Mouse (Mus musculus) 3134 (cell line): ENCODE results near the gene Ccdc146.
A peak's percentile ranks its signal among the peaks of the same experiment; 100 is the strongest.

Experiments
- DNase-seq: peaks from one replicate; pipeline ENCODE4 v3.0.0-alpha.2; 2011; ENCODE audit warnings: low spot score; ENCODE audit not compliant: insufficient read length; ENCODE audit errors: extremely low read depth

The Ccdc146 gene

DNA sequence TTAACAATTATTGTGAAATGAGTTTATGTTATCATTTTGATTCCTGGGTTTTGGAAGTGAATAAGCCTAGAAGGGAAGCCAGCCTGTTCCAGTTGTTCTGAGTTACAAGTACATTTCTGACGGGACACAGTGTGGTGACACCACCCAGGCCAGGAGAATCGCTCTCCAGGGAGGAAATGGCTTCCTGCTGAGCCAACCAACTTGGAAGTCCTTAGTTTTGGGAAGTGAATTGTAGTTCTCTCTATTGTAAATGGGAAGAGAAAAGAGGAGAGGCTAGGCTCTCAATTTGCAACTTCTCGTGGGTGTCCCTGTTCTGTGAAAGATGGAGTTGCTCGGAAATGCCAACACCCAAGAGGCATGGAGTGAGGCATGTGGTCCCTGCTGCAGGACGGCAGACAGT, 155.0 kb downstream of the Ccdc146 start:
- DNase-seq, result no peak

DNA sequence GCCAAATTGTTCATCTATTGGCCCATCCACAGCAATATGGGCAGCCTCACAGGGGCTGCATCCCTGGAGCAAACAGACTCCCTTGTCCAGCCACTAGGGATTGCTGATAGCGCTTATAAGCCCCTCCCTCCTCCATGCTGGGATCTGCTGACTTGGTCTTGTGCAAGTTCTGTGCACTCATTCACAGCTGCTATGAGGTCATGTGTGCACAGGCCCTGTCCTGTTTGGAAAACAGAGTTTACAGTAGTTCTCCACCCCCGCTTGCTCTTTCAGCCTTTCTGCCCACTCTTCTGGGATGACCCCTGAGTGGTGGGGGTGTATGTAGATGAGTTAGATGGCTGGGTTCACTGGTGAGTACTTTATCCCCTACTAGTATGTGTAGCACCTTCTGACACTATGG, 157.4 kb downstream of the Ccdc146 start:
- no peak for DNase-seq

DNA sequence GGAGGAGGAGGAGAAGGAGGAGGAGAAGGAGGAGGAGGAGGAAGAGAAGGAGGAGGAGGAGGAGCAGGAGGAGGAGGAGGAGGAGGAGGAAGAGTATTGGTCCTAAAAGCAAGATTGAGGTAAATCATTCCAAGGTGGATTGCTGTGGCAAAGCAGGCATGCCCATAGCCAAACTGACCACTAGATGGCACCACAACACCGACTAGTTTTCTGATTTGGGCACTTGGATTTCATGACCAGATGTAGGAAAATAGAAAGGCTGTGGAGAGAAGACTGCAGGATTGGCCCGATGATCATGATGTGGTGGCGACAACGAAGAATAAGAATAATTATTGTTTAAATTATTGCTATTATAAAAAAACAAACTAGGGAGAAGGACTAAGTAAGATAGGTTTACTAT, 159.4 kb downstream of the Ccdc146 start:
- no peak for DNase-seq

DNA sequence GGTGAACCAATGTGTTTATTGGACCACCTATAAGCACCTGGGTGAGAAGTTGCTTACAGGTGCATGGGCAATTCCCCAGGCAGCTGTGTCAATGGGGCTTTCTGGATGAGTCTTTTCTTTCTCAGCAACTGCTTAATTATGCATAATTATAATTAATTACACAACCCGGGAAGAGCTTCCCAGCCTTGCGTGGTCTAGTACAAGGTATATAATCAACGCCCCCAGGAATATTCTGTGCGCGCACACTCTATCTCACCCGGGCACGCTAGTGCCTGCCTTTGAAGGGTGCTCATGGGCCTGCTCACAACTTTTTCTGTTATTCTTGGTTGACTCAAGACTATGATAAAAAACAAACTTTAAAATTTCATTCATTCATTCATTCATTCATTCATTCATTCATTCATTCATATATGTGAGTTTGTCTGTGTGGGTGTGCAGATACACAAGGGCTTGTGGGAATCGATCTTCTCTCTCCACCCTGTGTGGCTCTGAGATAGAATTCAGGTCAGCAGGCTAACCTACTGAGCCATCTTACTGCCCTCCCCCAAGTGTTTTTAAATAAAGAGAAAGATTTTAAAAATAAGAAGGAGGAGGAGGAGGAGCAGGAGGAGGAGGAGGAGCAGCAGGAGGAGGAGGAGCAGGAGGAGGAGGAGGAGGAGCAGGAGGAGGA, 160.0 kb downstream of the Ccdc146 start:
- DNase-seq, result no peak

DNA sequence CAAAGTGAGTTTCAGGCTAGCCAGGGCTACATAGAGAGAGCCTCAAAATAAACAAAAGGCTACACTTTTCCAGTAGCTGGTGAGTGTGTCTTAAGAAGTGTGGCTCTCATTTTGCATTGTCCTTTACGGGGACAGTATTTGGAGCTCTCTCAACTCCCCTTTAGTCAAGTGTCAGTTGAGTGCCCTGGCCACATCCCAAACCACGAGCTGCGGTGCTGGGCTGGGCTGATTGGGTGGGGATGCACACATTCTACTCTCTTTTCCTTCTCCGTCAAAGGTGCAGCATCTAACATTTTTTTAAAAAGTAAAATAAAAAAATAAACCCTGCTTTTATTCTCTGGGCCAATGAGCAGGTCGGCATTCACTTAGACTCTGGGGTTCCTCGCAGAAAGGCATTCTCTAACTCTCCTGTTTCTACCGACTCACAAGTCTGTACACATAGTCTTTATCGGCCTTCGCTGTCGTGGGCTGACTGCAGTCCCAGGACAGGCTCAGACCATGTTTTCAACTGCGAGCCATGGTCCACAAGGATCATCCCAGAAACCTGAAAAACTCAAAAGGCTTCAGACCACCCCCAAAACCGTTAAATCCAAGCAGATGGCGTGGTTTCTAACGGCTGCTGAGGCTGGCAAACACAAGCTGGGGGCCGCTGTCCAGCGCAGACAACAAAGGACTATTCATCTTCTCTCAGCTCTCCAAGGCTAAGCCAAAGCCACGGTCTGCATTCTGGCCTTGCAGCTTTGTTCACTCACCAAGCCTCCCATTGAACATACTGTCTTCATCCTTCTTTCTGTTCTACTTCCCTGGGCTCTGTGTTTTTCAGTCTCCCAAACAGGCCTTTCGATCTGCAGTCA, 161.0 kb downstream of the Ccdc146 start:
- peak; percentile 19 for DNase-seq

DNA sequence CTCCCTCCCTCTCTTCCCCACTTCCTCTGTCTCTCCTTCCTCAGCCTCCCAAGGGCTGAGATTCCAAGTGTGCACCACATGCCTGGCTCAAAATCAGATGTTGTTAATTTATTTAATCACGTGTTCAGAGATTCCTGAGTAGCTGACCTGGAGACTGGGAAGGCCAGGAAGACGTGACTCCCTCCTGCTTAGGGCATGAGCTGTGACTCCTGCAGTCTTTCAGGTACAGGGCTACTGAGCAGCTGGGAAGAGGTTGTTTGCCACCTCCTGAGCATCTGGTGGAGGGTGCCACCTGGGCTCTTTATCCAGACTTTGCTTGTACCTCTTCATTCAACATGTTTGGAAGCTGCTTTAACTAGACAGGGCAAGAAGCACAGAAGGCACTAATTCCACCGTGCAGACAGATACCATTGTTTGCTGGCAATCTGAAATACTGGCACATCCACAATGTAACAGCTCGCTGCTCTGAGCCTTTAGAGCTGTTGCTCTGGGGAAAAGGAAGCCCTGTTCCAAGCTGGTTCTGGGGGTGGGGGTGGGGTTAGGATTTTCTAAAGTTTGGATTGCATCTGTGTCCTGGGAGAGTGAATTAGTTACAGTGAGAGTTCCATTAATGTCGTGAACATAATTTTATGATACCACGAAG, 163.2 kb downstream of the Ccdc146 start:
- peak; percentile 21 for DNase-seq

DNA sequence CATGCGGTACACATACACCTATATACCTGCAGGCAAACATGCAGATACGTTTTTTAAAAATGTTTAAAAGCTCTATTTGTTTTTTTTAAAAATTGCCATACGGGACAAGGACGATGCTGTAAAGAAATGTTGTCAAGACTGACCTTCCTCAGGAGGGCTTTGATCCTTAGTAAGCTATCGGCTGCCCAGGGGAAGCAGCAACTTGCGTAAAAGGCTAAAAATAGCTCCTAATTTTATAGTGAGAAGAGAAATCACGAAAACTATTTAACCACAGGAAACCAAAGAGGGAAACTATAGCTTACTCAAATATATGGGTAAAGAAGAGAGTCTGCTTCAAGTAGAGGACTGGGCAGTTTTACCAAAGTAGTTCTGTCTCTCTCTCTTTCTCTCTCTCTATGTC, 163.7 kb downstream of the Ccdc146 start:
- DNase-seq, result no peak

DNA sequence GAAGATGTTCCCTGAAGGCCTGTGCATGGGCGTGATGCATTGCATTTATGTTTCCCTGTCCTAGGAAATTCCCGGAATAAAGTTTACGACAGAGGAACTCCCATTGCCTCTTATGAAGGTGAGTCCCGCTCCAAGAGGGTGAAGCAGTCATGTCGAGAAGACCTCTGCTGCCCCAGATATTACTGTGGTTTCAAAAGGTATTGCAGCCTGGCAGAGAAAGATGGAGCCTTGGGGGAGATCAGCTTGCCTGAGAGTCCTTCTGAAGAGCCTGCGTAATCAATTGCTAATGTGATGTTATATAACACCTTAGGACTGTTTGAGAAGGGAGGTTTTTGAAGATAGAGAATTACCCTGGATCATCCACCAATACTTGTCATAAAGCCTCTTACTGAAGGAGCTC, 166.7 kb downstream of the Ccdc146 start:
- DNase-seq, result no peak

DNA sequence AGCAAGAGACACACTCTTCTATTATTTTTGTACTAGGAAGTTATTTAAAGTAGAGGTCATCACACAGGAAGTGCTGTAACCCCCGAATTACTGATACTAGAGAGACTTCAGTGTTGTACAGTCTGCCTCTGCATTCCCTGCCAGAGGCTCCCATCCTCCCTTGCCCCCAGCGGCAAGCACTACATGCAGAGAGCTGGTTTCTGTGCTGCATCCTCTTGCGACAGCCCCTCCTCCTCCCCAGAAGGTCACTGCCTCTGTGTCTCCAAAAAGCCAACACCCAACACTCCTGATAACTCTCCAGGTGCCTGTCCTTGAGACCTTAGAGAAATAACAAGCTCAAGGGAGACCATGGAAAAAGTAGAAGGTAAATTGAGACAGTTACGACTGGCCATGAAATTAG, 167.4 kb downstream of the Ccdc146 start:
- DNase-seq, result no peak

DNA sequence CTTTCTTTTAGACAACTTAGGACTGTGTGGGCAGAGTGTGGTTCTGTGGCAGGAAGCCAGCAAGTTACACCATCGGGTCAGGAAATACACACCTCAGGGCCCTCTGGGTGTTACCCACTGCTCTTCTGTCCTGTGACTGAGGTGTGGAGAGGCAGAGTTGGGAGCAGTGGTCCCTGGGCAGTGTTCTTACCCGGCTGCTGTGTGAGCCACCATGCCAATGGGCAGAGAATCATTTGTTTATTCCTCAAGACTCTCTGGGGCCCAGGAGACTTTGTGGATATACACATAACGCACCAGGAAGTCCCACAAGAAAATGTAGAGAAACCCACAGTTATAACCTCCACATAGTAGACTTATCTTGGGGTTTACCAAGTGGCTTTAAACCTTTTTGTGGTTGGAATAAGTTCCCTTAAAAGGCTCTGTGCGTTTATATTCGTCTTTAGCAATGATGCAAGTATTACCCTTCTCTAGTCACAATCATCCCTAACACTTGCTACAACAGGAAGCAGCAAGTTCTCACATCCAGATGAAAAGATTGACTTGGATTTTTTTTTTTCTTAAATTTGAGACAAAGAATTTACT, 168.8 kb downstream of the Ccdc146 start:
- DNase-seq, result no peak

DNA sequence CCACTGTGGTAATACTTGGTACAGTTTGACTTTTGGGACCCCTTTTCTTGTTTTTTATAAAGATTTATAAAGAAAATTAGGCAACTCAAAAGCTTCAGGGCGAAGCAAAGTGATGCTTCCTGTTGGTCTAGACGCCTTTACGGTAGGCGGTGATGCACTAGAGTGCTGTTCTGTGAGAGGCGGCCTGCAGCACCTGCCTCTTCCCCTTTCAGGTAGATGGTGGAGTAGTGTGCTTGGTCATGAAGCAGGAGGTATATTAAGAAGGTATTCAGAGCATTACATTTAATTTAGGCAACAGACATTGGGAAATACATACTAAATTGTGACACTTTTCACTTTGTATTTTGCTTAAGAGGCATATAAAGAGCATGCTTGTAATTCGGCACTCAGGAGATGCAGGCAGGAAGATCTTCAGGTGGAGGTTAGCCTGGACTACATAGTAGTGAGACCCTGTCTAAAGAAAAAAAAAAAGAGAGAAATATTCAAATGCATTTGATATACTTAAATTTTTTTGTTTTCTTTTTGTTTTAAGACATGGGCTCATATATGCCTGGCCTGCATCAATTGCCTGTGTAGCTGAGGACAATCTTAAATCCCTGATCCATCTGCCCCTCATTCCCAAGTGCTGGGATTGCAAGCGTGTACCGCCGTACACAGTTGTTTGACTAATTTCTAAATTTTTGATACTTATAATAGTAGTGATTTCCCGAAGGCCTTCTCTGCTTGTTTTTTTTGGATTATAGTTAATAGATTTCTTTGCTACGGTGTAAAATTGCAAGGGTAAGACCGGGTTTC, 169.5 kb downstream of the Ccdc146 start:
- DNase-seq, result no peak

DNA sequence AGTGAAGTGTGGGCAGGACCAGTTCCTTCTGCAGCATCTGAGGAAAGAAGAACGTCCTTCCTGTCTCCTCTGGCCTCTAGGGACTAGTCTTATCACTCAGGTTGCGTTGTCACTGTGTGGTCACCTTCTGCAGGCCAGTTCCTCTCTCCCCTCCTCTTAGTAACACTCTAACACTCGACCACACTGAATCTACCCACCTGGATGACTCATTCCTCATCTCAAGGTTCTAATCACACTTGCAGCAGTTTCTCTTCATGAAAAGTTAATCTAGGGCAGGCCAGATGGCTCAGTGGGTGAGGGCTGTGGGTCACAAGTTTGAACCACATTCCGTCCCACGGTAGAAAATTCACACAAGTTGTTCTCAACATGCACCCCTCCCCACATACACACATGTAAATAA, 175.6 kb downstream of the Ccdc146 start:
- DNase-seq, result peak; percentile 23

DNA sequence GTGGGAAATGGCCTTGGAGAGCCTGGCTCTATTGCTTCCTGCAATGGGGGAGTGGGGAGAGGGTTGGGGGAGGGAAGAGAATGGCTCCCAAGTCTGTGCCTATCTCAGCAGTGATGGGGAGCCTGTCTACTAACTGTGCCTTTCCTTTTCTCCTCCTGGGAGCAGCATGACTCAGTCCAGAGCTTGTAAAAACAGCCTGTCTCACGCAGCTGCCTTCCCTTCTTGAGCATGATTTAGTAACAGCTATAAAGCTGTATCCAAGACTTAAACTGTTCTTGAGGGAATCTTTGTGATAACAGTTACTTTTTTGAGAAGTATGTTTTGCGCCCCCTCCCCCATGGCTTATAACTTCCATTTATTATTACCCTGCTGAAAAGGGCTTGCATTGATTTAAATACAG, 176.6 kb downstream of the Ccdc146 start:
- peak; percentile 37 for DNase-seq

DNA sequence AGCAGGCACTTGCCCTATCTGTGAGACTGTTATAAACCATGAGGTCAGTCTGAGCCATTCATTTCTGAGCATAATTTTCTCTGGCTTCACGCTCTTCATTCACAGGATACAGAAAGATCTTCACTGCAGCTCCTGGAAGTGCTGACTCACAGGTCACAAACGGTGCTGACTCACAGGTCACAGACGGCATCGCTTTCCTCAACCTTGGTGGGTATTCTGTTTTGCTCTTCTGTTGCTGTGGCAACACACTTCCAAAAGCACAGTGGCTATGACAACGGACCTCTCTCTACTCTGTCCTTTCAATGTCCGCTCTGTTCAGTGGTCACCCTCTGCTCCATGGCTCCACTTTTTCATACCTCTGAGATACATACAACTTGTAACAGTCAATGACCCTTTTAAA, 177.7 kb downstream of the Ccdc146 start:
- peak; percentile 49 for DNase-seq

DNA sequence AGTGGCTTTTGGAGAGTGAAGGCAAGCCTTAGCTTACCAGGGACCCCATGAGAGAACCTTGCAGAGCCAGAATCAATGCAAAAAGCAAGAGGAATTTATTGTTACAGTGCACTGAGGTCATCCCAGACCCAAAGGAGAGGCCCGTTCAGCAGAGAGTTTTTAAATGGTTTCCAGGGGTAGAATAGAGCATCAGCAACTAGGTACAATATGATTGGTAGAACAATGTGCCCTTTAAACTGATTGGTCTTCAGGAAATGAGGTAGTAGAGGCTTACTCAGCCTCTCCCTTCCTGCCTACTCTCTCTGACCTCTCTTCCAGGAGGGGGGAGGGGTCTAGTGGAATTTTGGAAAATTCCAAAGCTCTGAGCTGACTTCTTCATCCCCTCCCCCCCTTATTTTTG, 179.2 kb downstream of the Ccdc146 start:
- DNase-seq, result no peak

DNA sequence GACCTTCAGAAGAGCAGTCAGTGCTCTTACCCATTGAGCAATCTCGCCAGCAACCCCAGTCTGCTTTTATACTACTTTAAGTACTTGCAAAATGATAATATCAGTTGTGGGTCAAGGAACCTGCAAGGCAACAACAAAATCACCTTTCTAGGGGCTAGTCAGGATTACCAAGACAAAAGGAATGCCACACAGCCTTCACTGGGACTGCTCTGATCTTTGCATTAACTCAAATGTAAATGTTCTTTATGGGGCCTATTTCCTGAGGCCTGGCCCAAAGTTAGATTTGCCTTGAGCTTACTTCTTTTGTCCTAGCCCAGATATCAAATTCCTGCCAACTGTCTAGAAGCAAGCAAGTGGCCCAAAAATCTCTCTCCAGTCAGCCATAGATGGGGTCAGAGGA, 179.9 kb downstream of the Ccdc146 start:
- no peak for DNase-seq
